Mouse (Mus musculus) gastrocnemius, adult 8-10 months (tissue): Measurements from ENCODE around the gene Lrrn4. TPM values are rescaled to one million over a fixed set of nuclear protein-coding genes. Genes with fewer than 3 reads are reported as not detected.

ENCODE experiments used
- DNase-seq, 2 experiments: peaks; one replicate each; pipeline ENCODE4 v3.0.0; 2022; ENCODE audit warnings: low spot score in 2 of 2
- total RNA-seq, 4 experiments: library from RNA; stranded (reverse); gene quantifications; 2 replicates each; pipeline ENCODE4 v1.2.4; 2022

The Lrrn4 gene
- not detected for total RNA-seq

DNA sequence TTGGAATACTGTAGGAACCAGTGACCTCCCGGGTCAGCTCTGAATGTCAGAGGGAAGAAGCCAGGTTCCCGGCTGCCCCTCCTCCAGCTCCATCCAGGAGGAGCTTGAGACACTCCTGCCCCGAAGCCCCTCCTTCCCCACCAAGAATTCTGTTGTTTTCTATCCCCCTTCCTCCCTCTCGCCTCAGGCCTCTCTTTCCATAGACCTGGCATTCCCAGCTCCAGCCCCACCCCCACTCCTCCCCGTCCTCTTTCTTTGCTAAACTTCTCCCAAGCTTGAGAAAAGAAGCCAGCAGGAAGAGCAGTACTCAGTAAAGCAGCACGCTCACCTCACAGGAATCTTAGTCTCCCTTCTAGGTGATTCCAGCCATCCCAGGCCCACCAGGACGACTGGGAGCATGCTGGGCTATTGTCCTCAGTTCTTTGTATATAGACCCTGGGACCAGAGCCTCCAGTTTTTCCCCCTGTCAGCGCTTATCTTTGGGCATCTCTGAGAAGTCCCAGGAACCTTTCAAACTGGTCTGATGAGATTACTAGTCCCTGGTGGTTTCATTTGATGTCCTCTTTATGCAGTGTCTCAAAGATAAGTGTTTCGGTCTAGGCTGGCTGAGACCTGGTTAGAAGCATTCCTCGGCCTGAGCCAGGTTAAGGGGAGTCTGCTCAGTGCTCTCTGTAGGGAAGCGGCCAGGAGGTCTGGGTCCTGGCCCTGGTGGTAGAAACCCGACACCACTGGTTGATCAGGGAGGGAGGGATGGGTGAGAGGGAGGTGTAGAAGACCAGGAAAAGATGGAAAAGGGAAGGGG lies at the start of gene Lrrn4:
TSS of gene Lrrn4 (minus strand) at position 48 of the 802 bp plus-strand sequence.
- no peak for DNase-seq

DNA sequence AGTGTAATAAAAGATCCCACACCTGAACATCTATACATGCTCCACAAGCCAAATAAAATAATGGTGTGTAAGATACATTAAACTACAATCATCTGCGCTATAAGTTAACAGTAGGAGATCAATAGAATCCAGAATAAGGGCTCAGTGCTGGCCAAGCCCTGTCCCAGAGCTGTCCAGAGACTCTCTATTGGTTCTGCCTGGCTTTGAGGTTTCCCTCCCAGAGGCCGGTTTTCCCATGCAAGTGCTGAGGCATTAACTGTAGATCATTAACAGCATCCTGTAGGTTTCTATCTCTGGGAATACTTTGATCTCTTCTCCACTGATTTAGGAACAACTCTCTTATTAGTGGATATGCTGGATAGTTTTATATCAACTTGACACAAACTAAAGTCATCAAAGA lies 48.3 kb upstream of the Lrrn4 start:
- no peak for DNase-seq

DNA sequence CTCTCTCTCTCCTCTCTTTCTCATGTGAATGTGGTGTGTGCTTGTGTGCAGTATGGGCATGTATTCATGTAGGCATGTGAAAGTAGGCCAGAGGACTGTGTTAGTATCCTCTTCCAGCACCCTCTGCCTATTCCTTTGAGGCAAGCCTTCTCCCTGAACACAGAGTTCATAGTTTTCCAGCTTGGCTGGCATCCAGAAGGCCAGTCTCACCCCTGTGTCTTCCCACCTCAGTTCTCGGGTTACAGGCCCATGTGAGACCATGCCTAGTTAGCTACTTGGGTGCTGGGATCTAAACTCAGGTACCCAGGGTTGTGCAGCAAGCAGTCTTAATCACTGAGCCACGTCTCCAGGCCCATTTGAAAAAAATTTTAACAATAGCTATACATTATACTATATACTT lies 47.2 kb upstream of the Lrrn4 start:
- no peak for DNase-seq

DNA sequence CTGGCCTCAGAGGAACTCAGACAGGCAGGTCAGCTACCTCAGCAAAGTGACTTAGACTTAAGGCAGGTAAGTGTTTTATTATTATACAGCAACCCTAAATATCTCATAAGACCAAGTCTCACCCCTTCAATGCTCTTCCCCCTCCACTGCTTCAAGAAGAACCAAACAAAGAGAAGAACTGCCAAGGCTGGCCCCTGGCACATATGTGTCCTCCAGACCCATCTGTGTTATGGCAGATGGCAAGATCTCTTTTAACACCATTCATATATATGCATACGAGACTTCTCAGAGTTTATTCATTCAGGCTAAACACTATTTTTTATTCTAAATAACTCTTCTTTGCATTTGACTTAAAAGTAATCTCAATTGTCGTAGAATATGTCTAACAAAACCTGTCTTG lies 46.6 kb upstream of the Lrrn4 start:
- DNase-seq, result no peak

DNA sequence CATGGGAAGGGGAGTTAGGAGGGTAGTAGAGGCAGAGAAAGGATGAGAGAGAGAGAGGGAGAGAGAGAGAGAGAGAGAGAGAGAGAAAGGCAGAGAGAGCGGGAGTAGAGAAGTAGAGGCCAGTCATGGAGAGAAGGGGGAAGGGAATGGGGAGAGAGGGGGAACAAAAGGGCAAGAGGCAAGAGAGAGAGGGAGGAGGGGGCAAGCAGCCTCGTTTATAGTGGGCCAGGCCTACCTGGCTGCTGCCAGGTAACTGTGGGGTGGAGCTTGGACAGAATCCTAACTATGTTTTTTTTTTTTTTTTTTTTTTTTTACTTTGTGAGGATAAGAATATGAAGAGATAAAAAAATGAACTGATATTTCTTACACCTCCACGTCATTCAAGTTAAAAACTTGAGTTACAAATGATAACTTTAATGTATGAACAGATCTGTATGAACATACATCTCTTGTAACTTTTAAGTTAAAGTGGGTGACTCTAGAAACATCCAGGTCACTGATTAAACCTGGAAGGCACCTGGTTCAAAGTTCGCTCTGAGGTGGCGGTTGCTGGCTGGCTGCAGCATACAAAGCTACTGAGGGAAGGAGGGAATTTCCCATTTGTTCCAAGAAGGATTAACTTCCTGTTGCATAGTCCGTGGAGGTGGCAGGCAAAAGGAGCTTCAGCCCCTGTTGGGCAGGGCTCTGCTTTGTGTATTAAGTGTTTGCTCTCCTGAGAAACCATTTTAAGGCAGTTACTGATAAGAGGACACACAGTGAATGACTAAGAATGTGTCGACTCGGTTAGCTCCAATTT lies 42.8 kb upstream of the Lrrn4 start:
- no peak for DNase-seq

DNA sequence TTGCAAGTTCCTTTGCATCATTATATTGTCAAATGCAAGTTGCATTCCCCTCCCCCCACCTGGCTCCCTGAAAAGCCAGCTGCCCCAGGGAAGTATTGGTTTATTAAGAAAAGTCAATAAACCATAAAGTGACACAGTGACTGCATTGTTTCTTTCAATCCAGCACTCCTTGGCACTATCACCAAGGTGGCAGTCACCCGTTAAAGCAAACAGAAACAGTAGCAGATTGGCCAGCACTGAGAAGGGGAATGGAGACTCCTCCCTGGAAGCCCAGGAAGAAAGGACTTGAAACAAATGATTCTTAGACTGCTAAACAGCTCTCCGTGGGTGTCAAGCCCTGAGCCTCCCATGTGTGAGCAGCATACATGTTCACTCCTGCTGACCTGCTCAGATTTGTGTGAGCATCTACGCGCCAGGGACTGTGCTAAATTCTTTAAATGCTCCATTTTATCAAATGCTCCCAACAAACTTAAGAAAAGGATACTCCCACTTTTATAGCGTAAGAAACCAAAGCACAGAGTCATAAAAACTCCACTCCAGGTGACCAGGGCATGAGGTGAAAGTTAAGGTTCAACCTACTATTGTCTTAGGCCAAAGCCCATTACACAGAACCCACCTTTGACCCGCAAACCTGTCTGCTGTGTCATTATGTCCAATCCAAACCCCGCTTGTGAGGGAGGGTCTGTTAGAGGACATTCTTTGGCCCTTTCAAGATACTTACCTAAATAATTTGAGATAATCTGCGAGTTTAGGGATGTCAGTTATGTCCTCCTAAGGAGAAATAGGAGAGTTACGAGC lies 41.6 kb upstream of the Lrrn4 start:
- no peak for DNase-seq

DNA sequence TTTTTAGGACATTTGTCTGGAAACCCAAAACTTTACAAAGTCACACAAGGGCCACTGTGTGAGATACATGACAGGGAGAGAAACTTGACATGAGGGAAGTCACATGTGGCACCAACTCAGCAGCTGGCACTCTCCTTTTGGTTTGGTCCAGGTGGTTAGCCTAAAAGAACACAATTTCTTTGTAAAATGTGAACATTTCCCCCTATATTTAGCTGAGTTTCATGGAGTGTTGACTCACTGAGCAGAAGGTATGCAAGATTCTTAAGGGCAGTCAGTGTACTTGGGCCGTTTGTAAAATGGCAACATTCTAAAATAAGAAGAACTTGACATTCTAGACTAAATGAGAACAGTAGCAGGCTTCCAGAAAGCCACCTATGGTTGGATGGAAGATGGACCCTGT lies 34.1 kb upstream of the Lrrn4 start:
- DNase-seq, result no peak

DNA sequence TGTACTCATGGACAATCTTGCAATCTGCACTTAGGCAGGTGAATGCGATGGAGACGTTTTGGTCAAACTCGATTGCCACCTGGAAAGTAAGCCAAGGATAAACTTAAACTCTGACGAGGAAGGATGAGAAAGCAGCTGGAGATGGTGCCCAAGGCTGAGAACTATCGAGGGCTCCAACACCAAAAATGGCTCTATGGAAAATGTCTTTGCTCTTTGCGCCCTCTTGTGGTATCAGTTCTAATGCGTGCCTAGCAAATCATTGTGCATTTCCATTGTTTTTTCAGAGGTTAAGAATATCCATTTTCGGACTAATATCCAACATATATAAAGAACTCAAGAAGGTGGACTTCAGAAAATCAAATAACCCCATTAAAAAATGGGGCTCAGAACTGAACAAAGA lies 26.1 kb upstream of the Lrrn4 start:
- DNase-seq, result no peak

DNA sequence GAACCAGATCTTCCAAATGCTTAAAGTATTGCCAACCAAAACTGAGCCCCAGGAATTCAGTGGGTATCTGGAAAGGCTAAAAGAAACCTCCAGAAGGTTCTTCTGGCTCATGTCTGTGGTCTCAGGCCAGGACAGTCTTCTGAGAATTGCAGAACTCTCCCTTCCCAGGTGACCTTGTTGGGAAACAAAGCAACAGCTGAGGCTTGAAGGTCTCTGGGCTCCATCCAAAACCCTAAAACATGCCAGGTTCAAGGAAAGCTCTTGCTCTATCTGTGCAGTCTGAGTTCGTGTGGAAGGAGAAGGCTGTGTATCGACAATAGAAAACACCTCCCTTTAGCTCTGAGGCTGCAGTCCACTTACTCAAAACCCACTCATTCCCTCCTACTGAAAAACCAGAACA lies 24.3 kb upstream of the Lrrn4 start:
- no peak for DNase-seq

DNA sequence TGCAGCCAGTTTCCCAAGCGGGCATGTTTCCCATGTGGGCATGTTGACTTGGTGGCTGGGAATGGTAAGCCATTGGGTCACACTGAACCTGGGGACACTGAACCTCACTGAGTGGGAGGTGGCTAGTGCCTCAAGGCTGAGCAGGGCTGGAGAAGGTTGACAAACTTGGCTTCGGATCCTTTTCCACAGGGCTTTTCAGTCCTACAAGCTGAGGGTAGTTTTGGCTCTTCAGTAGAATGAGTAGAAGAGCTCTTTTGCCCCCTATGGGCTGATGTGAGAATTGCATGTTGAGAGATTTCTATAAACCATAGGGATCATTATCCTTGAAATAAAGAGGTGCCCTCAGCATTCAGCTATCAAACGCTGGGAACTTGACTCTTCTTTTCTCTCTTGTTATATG lies 22.8 kb upstream of the Lrrn4 start:
- no peak for DNase-seq

DNA sequence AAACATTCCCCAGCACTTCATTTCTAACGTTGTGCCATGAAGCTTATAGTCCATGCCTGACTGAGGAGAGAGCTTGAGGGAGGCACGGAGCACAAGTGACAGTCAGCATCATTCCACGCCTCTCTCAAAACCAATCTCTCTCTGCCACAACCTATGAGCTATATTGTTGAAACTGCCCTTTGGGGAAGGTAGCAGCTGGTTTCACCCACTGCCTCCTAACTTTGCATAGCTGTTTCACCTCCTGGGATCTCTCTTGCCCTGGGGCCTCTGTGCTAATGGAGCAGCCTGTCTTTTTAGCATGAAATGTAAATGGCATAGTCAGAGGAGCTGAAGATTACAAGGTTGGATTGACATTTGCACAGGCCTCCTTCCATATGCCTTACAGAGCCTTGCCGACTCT lies 21.4 kb upstream of the Lrrn4 start:
- no peak for DNase-seq

DNA sequence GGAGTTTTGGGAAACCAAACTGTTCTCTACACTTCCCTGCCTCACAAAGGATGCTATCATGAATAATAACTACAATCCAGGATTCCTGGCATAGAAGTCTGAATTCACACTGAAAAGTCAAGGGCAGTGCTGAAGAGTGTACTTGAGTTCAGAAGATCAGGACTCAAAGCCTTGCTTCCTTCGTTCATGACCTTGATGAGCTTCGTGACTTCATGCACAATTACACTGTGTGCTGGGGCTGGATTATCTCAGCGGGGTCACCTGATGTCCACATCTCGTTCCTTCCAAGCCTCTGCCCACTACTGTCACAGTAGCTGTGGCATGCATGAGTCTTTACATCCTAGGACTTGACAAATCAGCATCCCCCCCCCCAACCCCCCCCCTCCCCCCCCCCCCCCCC lies 20.9 kb upstream of the Lrrn4 start:
- DNase-seq, result no peak

DNA sequence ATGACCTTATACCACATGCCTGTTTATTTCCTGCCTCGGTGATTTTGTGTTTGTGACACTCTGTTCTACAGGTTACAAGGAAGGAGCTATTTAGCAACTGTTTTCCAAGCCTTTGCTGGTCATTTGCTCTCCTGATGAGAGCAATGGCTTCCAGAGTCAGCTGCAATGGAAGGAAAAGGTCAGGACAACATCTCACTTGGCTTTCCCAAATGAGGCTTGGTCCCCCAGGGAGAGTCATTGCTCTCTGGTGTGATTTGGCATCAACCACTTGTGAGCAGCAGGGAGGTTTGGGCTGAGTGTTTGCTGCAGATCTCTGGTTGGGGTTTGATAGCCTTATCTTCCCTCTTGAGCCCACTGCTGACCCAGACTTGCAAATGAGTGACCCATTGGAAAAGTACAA lies 19.9 kb upstream of the Lrrn4 start:
- no peak for DNase-seq

DNA sequence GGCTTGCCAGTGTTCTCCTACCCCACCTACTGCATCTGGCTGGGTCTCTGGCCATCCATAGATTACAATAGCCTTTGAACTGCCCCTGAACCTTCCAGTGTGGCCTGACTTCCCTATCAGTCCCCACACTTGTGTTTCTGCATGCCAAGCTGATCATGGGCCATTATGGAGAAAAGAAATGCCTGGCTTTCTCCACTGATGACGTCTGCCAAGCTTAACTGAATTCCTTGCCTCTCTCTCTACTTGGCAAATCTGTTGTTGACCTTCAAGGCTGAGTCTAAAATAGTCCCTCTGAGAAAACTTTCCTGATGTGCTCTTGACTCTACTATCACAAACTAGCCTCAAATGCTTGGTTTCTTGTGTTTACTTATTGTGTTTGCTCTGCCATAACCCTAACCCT lies 17.5 kb upstream of the Lrrn4 start:
- no peak for DNase-seq

DNA sequence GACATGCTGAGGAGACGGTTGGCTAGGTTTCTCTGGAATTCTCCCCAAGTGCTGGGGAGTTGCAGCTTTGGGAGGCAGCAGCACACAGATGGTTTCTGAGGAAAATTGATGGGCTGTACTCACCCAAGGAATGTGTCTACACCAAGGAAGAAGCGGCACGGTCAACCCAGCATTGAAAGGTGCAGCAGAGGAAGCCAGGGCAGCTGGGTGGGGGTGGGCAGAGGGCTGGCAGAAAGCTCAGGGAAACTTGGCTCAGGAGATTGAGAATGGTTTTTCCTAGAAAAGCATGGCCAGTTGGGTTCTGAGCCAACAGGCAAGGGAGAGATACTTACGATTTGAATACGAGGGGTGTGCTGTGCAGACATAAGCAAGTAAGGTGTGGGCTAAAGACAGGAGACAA lies 13.1 kb upstream of the Lrrn4 start:
- no peak for DNase-seq

DNA sequence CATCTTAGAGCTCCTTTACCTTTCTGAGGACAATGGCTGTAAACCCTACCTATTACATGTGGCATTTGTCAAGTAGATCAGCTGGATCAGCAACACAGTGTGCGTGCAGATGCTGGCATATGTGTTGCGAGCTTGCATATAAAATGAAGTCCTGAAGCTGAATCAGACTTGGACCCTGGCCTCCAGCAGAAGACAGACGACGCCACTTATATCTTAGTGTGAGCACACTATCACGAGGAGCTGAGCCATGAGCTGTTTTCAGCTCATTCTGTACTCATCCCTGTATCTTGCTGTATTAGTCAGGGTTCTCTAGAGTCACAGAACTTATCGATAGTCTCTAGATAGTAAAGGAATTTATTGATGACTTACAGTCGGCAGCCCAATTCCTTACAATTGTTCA lies 4.6 kb upstream of the Lrrn4 start:
- DNase-seq, result no peak

DNA sequence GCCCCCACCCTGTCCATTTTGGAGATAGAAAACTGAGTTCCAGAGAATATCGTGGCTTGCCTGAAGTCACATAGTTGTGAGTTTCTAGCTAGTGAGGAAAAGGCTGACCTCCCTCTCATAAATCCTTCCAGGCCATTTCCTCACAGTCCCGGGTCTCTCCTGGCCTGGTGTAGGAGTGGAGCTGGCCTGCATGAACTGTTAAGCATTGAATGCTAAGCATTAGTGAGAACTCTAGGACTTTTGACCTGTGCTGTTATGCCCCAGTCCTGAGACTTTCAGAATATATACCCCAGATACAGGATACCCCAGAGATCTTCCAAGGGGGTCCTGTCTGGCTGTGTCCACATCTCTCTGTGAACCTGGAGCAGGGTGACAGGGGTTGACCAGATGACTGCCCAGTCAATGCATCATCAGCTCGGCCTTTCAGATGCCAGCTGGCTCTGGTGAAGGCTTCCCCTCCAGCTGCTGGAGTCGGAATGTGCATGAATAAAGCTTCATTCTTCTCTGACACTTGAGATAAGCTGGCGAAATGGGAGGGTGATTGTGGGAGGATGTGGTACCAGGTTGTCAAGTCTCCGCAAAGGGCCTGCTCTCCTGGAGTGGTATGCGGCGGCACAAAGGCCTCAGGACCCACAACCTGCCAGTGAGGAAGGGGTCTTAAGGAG lies 3.7 kb upstream of the Lrrn4 start:
- no peak for DNase-seq

DNA sequence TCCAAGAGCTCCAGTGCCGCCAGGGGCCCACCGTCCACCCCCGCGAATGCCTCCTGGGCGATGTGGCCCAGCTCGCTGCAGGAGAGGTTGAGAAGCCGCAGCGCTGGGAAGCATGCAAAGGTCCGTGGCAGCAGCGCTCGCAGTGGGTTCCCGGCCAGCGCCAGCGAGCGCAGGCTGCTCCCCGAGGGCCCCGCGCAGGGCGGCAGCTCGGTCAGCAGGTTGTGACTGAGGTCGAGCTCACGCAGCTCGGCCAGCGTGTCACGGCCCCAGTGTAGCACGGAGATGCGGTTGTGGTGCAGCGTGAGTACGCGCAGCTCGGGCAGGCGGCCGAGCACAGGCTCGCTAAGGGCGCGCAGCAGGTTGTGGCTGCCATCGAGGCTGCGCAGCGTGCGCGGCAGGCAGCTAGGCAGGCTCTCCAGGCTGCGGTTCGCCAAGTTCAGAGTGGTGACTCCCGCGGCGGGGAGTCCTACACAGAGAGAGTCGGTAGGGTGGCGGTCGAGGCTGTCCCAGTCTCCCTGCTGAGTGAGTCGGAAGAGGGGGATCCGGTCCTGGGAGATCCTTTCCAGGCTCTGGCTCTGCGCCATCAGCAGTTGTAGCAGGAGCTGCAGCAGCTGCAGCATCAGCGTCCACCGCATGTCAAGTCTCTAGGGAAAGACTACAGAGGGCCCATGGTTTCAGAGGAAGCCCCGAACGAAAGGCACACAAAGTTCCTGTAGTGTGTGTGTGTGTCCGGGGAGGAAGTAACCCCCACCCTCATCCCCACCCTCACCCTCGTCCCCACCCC lies 1.2 kb downstream of the Lrrn4 start:
- DNase-seq, result no peak

DNA sequence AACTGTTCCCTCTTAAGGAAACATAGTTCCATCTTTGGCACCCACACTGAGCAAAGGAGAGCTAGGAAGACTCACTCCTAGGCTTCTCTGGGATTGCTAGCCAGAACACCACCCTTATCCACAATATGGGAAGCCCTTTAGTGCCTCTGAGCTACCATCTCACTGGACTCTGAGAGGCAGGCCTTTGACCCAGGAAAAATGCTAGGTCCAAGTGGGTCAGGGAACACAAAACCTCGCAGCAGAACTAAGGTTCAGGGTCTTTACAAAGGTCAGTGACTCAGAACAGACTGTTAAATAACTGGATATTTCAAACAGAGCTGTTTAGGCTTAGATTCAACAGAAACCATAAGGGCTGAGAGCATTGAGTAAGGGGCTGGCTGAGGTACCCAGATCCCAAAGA lies 3.7 kb downstream of the Lrrn4 start:
- no peak for DNase-seq

DNA sequence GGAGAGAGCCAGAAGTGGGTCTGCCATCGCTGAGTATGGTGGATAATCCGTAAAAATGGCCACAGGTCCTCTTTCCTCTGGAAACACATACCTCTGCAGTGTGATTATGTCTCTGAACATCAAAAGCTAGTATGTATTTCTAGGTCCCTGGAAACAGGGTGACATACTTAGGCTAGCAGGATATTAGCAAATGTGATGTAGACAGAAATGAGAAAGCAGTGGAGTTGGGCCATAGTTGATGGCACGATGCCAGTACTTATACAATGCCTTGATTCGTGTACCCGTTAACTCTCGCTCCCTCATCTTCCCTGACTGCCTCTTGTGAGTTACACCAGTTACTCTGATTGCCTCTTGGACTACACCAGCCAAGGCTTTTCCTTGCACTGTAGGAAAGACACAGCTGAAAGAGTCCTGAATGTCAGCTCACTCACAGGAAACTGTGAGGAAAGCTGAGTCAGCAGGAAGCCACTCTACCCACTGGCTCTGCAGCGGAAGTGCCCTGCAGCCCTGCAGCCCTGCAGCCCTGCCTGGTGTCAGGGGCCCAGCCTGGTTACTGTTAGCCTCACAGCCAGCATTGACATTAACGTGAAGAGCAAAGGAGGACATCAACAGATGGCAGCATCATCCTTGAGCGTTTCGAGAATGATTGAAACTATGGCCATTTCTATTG lies 6.9 kb downstream of the Lrrn4 start:
- no peak for DNase-seq
